Mouse (Mus musculus) heart, adult 2 months (tissue): Measurements from ENCODE around the gene Ccrl2.

Source experiments
- CTCF ChIP-seq: fragments of 200-600 bp; IDR thresholded peaks from 2 replicates; pipeline ENCODE4 v1.8.1; 2022; ENCODE audit warnings: antibody characterized with exemption, mild to moderate bottlenecking, moderate library complexity
- POLR2A ChIP-seq: fragments of 200-500 bp; IDR thresholded peaks from 2 replicates; pipeline ENCODE4 v1.6.1; 2011; ENCODE audit warnings: mild to moderate bottlenecking, low read depth, low read length, control low read depth; ENCODE audit not compliant: insufficient read depth

GRCm38 (mm10) chr9:111086995-111087606 lies 29.8 kb upstream of the Ccrl2 start:
- TF ChIP-seq CTCF (no peak), POLR2A (no peak)
